Comparison of ENCODE assay signal across 8 mouse cellular contexts in the genomic region with DNA sequence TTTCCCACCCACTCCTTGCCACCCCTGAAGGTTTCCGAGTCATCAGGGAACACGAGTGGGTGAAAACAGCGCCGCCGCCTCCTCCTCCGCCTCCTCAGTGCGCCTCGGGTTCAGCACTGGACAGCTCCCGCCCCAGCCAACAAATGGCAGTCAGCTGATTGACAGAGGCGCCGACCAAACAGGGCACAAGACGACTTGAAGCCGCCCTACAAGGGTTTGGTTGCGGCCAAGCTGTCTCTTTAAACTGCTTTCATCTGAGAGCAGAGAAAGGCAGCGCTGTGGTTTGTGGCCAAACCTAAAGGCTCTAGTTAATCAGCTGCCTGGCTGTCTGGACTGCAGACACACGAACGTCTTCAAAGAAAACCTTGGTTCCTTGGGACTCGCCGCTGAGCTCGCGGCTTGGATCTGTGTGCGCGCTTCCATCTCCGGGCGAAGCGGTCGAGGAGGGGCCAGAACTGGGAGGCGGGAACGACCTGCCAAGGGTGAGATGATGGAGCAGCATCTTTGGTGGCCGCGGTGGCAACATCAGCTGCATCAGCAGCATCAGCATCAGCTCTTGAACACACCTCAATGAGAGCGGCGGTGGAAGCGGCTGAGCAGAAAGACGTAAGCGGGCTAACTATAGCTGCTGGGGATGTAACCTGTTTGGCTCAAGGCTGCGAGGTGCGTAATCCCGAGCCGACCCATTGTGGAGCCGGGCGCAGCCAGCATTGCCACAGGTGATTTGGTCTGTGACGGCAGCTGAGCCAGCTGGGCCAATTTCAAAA. TPM values are rescaled to one million over a fixed set of nuclear protein-coding genes. Genes with fewer than 3 reads are reported as not detected.
DNase-seq lines count a peak whose midpoint lies in the region; ATAC-seq and TF ChIP-seq lines count a peak whose summit lies in the region.

TSS of gene Gpr158 (plus strand) at position 198 of the 767 bp plus-strand sequence.

- no peak within 1 kb of the TSS for H3K9ac ChIP-seq in liver, postnatal 0 days (replicated peaks)

- no peak for TF ChIP-seq CTCF in G1E (IDR thresholded peaks at IDR 0.05; ENCODE audit: low read depth, low read length)
- no peak for TF ChIP-seq CTCF in cerebellum, adult 2 months (IDR thresholded peaks at IDR 0.05; ENCODE audit: borderline replicate concordance, insufficient read depth, low read depth, low read length)
- TF ChIP-seq CTCF in liver, postnatal 0 days (IDR thresholded peaks at IDR 0.05; ENCODE audit: low read depth) = no peak

- no peak for ATAC-seq in G1E (ENCODE audit: extremely low read depth, insufficient number of reproducible peaks, low FRiP score, poor library complexity, severe bottlenecking)
- ATAC-seq in liver, postnatal 0 days = no peak

- peak within 1 kb of the TSS; percentile 82 for H3K27ac ChIP-seq in cerebellum, adult 2 months (ENCODE audit: insufficient read depth, low read length)
- H3K27ac ChIP-seq in liver, postnatal 0 days (ENCODE audit: low read depth) = no peak within 1 kb of the TSS

- no peak for TF ChIP-seq EP300 in liver, postnatal 0 days (IDR thresholded peaks at IDR 0.05; ENCODE audit: low read depth)

- H3K36me3 ChIP-seq in G1E (replicated peaks) = no peaks in the 10 kb centered on the region
- H3K36me3 ChIP-seq in liver, postnatal 0 days (replicated peaks; ENCODE audit: insufficient read depth, low read length) = no peaks in the 10 kb centered on the region

- no peaks in the 10 kb centered on the region for H3K4me1 ChIP-seq in G1E (ENCODE audit: insufficient read depth, low read depth, low read length)
- no peaks in the 10 kb centered on the region for H3K4me1 ChIP-seq in cerebellum, adult 2 months (ENCODE audit: control insufficient read depth, insufficient read depth, low read length)
- no peaks in the 10 kb centered on the region for H3K4me1 ChIP-seq in liver, postnatal 0 days (ENCODE audit: insufficient read depth)

- peaks cover 8% of the 10 kb centered on the region; the same call in 1 of the 2 replicates for H3K9me3 ChIP-seq in G1E (replicated peaks)
- H3K9me3 ChIP-seq in liver, postnatal 0 days (ENCODE audit: low read length) = no peaks in the 10 kb centered on the region

- peak; percentile 14 for DNase-seq in G1E (ENCODE audit: low spot score)
- peak; percentile 97 to 98 for DNase-seq in cerebellum, adult 2 months
- DNase-seq in forelimb bud, embryonic 11.5 days (ENCODE audit: low read depth, low spot score) = peak; percentile 84
- DNase-seq in heart, postnatal 4 days = peak; percentile 91
- peak; percentile 85 for DNase-seq in layer of hippocampus, adult 11-12 months (ENCODE audit: low spot score)
- peak; percentile 62 for DNase-seq in liver, postnatal 0 days
- DNase-seq in ovary, adult 18-20 months (ENCODE audit: low spot score) = peak; percentile 42
- peak; percentile 37 for DNase-seq in urinary bladder, postnatal 25 days (ENCODE audit: low spot score)

- peak; percentile 64; the same call in 1 of the 2 replicates for TF ChIP-seq POLR2A in cerebellum, adult 2 months (IDR thresholded peaks at IDR 0.05; ENCODE audit: borderline replicate concordance, insufficient read depth, low read length)

- H3K4me3 ChIP-seq in G1E (ENCODE audit: low read depth, low read length) = no peak within 1 kb of the TSS
- H3K4me3 ChIP-seq in cerebellum, adult 2 months (replicated peaks; ENCODE audit: insufficient read depth, low read depth, low read length) = peak within 1 kb of the TSS; percentile 91
- H3K4me3 ChIP-seq in liver, postnatal 0 days (ENCODE audit: low read depth, low read length) = no peak within 1 kb of the TSS

- no peak within 1 kb of the TSS for H3K4me2 ChIP-seq in liver, postnatal 0 days (ENCODE audit: low read depth, low read length)

- WGBS in cerebellum, adult 2 months = under 1% methylated on average over 43 of the region's 43 CpGs
- WGBS in liver, postnatal 0 days (ENCODE audit: insufficient replicate concordance) = 6% methylated on average over 43 of the region's 43 CpGs

- H3K27me3 ChIP-seq in G1E (ENCODE audit: insufficient read depth, low read length) = peaks cover 8% of the 10 kb centered on the region; the same call in 1 of the 2 replicates
- no peaks in the 10 kb centered on the region for H3K27me3 ChIP-seq in cerebellum, adult 2 months (ENCODE audit: control insufficient read depth, insufficient read depth, low read length)
- H3K27me3 ChIP-seq in liver, postnatal 0 days (ENCODE audit: insufficient read depth, low read length) = peaks cover 14% of the 10 kb centered on the region; the same call in 1 of the 2 replicates

RNA-seq across cellular contexts. Expression of gene Gpr158, which starts in this region (rescaled TPM):
- not detected in 2 replicates for total RNA-seq in G1E (2014; fragmentation: Nextera tagmentation)
- 0.12 and 0.16 TPM in 2 replicates for total RNA-seq in G1E (2017)
- polyA plus RNA-seq in G1E (2012) = 0.01 TPM in 1 of 2 replicates, not detected in the other
- polyA plus RNA-seq in cerebellum, adult 2 months (2012; rRNA removed) = 48.2 and 52.6 TPM in 2 replicates
- under 1 TPM; 0.05 to 0.14 TPM for total RNA-seq in heart, postnatal 4 days (2021)
- polyA plus RNA-seq in liver, postnatal 0 days (2015; fragmentation: Nextera tagmentation; extraction: Ambion mirVana) = not detected in 2 replicates

Comparison
In these comparisons a context has a peak if more than half of its experiments do, and no peak if none do; other contexts are left out.
1. RNA of gene Gpr158 (polyA plus RNA-seq): 48.2 to 52.6 TPM in cerebellum, adult 2 months; 0.01 TPM in G1E and not detected in liver, postnatal 0 days; every median in the first group is over 10 times any median in the second.
2. Peak in DNase-seq in G1E; RNA of the gene not detected or under 1 TPM.
3. Peak in DNase-seq in heart, postnatal 4 days; RNA of the gene not detected or under 1 TPM.
4. Peak in DNase-seq in liver, postnatal 0 days; RNA of the gene not detected or under 1 TPM.
5. DNase-seq: peak in every context shown above with its lines; median percentile 98 in cerebellum, adult 2 months; 91 in heart, postnatal 4 days; 85 in layer of hippocampus, adult 11-12 months; 84 in forelimb bud, embryonic 11.5 days; 62 in liver, postnatal 0 days; 42 in ovary, adult 18-20 months; 37 in urinary bladder, postnatal 25 days; 14 in G1E.